Mouse (Mus musculus) adrenal gland, postnatal 25 days (tissue): ENCODE data around the gene Grid1. TPM values are rescaled to one million over a fixed set of nuclear protein-coding genes. Genes with fewer than 3 reads are reported as not detected.

Experiments used
- DNase-seq: peaks from one replicate; pipeline ENCODE4 v3.0.0; 2021; ENCODE audit warnings: mixed read lengths
- long read RNA-seq: library from polyadenylated mRNA; stranded (forward); transcript quantifications from one replicate; pipeline ENCODE4 v2.0.0, GENCODE M21; 2021
- total RNA-seq: library from RNA; stranded (reverse); gene quantifications from 2 replicates; pipeline ENCODE4 v1.2.3, GENCODE M21; 2021

The Grid1 gene
- total RNA-seq = 0.43 and 0.73 TPM in 2 replicates
- long read RNA-seq = 0 reads

GRCm38 (mm10) chr14:34819919-34820652, at the start of gene Grid1:
Grid1 (plus strand) TSS chr14:34820108.
- DNase-seq = peak; percentile 40

GRCm38 (mm10) chr14:34770467-34770866, 49.4 kb upstream of the Grid1 start:
- DNase-seq = no peak

- DNase-seq = no peak
These were observed 48.3 kb upstream of the Grid1 start for GRCm38 (mm10) chr14:34771601-34772000.

GRCm38 (mm10) chr14:34772132-34772531, 47.8 kb upstream of the Grid1 start:
- no peak for DNase-seq

- no peak for DNase-seq
These were observed 46.2 kb upstream of the Grid1 start for GRCm38 (mm10) chr14:34773681-34774080.

GRCm38 (mm10) chr14:34774231-34774630, 45.7 kb upstream of the Grid1 start:
- DNase-seq = no peak

- DNase-seq = no peak
These were observed 43.1 kb upstream of the Grid1 start for GRCm38 (mm10) chr14:34776719-34777385.

- DNase-seq = peak; percentile 7
These were observed 42.1 kb upstream of the Grid1 start for GRCm38 (mm10) chr14:34777810-34778209.

GRCm38 (mm10) chr14:34778760-34779159, 41.1 kb upstream of the Grid1 start:
- no peak for DNase-seq

GRCm38 (mm10) chr14:34793406-34794037, 26.4 kb upstream of the Grid1 start:
- DNase-seq = no peak

GRCm38 (mm10) chr14:34810763-34811489, 9.0 kb upstream of the Grid1 start:
- DNase-seq = peak; percentile 78

- no peak for DNase-seq
These were observed 8.5 kb upstream of the Grid1 start for GRCm38 (mm10) chr14:34811490-34811808.

- DNase-seq = no peak
These were observed 3.6 kb upstream of the Grid1 start for GRCm38 (mm10) chr14:34816301-34816700.

GRCm38 (mm10) chr14:34818387-34818980, 1.4 kb upstream of the Grid1 start:
- DNase-seq = no peak

- no peak for DNase-seq
These were observed 588 bp upstream of the Grid1 start for GRCm38 (mm10) chr14:34819121-34819918.

- no peak for DNase-seq
These were observed 721 bp downstream of the Grid1 start for GRCm38 (mm10) chr14:34820653-34821005.

GRCm38 (mm10) chr14:34821131-34821790, 1.4 kb downstream of the Grid1 start:
- DNase-seq = no peak

GRCm38 (mm10) chr14:34823136-34823535, 3.2 kb downstream of the Grid1 start:
- peak; percentile 59 for DNase-seq

- DNase-seq = no peak
These were observed 4.3 kb downstream of the Grid1 start for GRCm38 (mm10) chr14:34824186-34824585.

- no peak for DNase-seq
These were observed 6.0 kb downstream of the Grid1 start for GRCm38 (mm10) chr14:34825902-34826301.

- DNase-seq = no peak
These were observed 9.9 kb downstream of the Grid1 start for GRCm38 (mm10) chr14:34829831-34830230.
